Mouse (Mus musculus): ENCODE measurements at regions not wholly inside any gene's neighbourhood (a gene's known extent, or its start where the extent isn't known, plus 50 kb on each side); places are given as distances from the start of the nearest gene placed in this dataset.

GRCm38 (mm10) chr2:158909086-158909485, 114.5 kb downstream of the Dhx35 start:
- no peak for DNase-seq (ENCODE audit: low spot score in 2 of 2)

GRCm38 (mm10) chr2:158910325-158910724, 115.7 kb downstream of the Dhx35 start:
- no peak for DNase-seq (ENCODE audit: low spot score in 2 of 2)

- DNase-seq (ENCODE audit: low spot score in 2 of 2): no peak
Measured at GRCm38 (mm10) chr2:158911191-158911590, 116.6 kb downstream of the Dhx35 start.

GRCm38 (mm10) chr2:158912631-158913258, 118.1 kb downstream of the Dhx35 start:
- DNase-seq (ENCODE audit: low spot score in 2 of 2): no peak

GRCm38 (mm10) chr2:158917398-158917797, 122.8 kb downstream of the Dhx35 start:
- no peak for DNase-seq (ENCODE audit: low spot score in 2 of 2)

- no peak for DNase-seq (ENCODE audit: low spot score in 2 of 2)
Measured at GRCm38 (mm10) chr2:158918312-158918711, 123.7 kb downstream of the Dhx35 start.

GRCm38 (mm10) chr2:158921342-158922255, 127.0 kb downstream of the Dhx35 start:
- DNase-seq (ENCODE audit: low spot score in 2 of 2): no peak

GRCm38 (mm10) chr2:158922766-158923165, 128.2 kb downstream of the Dhx35 start:
- no peak for DNase-seq (ENCODE audit: low spot score in 2 of 2)

GRCm38 (mm10) chr2:158929507-158929906, 134.9 kb downstream of the Dhx35 start:
- no peak for DNase-seq (ENCODE audit: low spot score in 2 of 2)

- no peak for DNase-seq (ENCODE audit: low spot score in 2 of 2)
Measured at GRCm38 (mm10) chr2:158937948-158938565, 143.4 kb downstream of the Dhx35 start.

- DNase-seq (ENCODE audit: low spot score in 2 of 2): no peak
Measured at GRCm38 (mm10) chr2:158949418-158949817, 154.8 kb downstream of the Dhx35 start.

GRCm38 (mm10) chr2:158951061-158951460, 156.5 kb downstream of the Dhx35 start:
- no peak for DNase-seq (ENCODE audit: low spot score in 2 of 2)

GRCm38 (mm10) chr2:158956888-158957287, 162.3 kb downstream of the Dhx35 start:
- DNase-seq (ENCODE audit: low spot score in 2 of 2): no peak

GRCm38 (mm10) chr2:158965003-158965665, 170.5 kb downstream of the Dhx35 start:
- no peak for DNase-seq (ENCODE audit: low spot score in 2 of 2)

GRCm38 (mm10) chr2:158972178-158972577, 177.6 kb downstream of the Dhx35 start:
- no peak for DNase-seq (ENCODE audit: low spot score in 2 of 2)

- DNase-seq (ENCODE audit: low spot score in 2 of 2): no peak
Measured at GRCm38 (mm10) chr2:158985529-158986148, 191.0 kb downstream of the Dhx35 start.

GRCm38 (mm10) chr2:159002481-159003186, 208.0 kb downstream of the Dhx35 start:
- no peak for DNase-seq (ENCODE audit: low spot score in 2 of 2)

- no peak for DNase-seq (ENCODE audit: low spot score in 2 of 2)
Measured at GRCm38 (mm10) chr2:159003187-159003497, 208.5 kb downstream of the Dhx35 start.

GRCm38 (mm10) chr2:159004417-159004816, 209.8 kb downstream of the Dhx35 start:
- no peak for DNase-seq (ENCODE audit: low spot score in 2 of 2)

GRCm38 (mm10) chr2:159012725-159013124, 218.1 kb downstream of the Dhx35 start:
- DNase-seq (ENCODE audit: low spot score in 2 of 2): no peak

- DNase-seq (ENCODE audit: low spot score in 2 of 2): no peak
Measured at GRCm38 (mm10) chr2:159014553-159014952, 219.9 kb downstream of the Dhx35 start.
